Comparison of ENCODE assay signal across 8 mouse cellular contexts in the genomic region with DNA sequence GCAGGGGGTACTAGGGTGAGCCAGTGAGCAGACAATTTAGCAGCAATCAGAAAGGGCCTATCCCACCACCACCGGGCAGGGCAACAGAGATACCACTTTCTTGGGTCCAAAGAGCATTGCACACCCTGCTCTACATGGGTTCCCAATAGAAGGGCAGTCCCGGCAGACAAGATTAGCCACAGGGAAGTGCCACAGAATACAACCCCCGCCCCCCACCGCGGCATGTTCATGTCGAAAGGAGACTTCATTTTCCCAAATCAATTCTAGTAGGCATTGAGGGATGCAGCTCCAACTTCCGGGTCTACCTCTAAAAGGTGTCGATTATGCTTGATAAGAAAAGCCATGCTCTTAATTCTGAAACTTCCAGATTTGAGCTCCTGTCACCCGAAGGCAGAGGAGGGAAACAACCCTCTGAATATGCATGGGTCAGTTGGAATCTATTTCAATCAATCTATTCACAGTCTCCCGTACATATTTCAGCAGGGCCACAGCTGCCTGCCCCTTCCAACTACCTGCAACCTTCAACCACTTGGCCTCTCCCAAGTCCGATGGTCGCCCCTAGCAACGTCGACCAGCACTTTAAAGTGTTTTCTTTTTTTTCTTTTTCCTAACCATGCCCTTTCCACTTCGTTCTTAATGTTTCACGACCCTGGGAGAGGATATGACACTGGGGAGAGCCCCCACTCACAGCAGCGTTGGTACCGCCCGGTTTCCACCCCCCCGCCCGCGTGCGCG. TPM values are rescaled to one million over a fixed set of nuclear protein-coding genes. Genes with fewer than 3 reads are reported as not detected.
DNase-seq lines count a peak whose midpoint lies in the region; ATAC-seq and TF ChIP-seq lines count a peak whose summit lies in the region.

No protein-coding gene starts in this region.

- H3K4me1 ChIP-seq in lung, postnatal 0 days (ENCODE audit: insufficient read depth, low read depth, low read length), result peaks cover 8% of the 10 kb centered on the region; the same call in 1 of the 2 replicates
- H3K4me1 ChIP-seq in intestine, embryonic 16.5 days (ENCODE audit: control insufficient read depth, insufficient read depth, low read length), result peaks cover 23% of the 10 kb centered on the region

- H3K4me2 ChIP-seq in lung, postnatal 0 days (replicated peaks; ENCODE audit: low read depth, low read length), result peak overlapping the region; percentile 69
- H3K4me2 ChIP-seq in intestine, embryonic 16.5 days (ENCODE audit: low read depth, low read length), result peak overlapping the region; percentile 78
- H3K4me2 ChIP-seq in myocyte (ENCODE audit: low read depth), result peak overlapping the region; percentile 86

- WGBS in lung, postnatal 0 days, result 2% methylated on average over 24 of the region's 24 CpGs
- WGBS in intestine, embryonic 16.5 days, result 3% methylated on average over 24 of the region's 24 CpGs

- peaks cover 25% of the 10 kb centered on the region for H3K36me3 ChIP-seq in lung, postnatal 0 days (ENCODE audit: insufficient read depth, low read length)
- peaks cover 24% of the 10 kb centered on the region for H3K36me3 ChIP-seq in intestine, embryonic 16.5 days (ENCODE audit: control insufficient read depth, insufficient read depth, low read length)
- H3K36me3 ChIP-seq in myocyte (ENCODE audit: control insufficient read depth, insufficient read depth), result peaks cover 12% of the 10 kb centered on the region

- no peak for TF ChIP-seq POLR2A in myocyte (IDR thresholded peaks at IDR 0.05; ENCODE audit: insufficient read length, low read depth)

- no peak for DNase-seq in lung, postnatal 0 days (ENCODE audit: low spot score)
- DNase-seq in lung, postnatal 10 days, result no peak
- no peak for DNase-seq in left cerebral cortex, adult 11 months (ENCODE audit: low spot score)
- no peak for DNase-seq in urinary bladder, postnatal 25 days (ENCODE audit: low spot score)
- no peak for DNase-seq in adrenal gland, adult (ENCODE audit: inconsistent age in 2 of 2, low spot score in 1 of 2)

- no peak for TF ChIP-seq EP300 in lung, postnatal 0 days (IDR thresholded peaks at IDR 0.05)

- H3K79me2 ChIP-seq in myocyte (ENCODE audit: control insufficient read depth, insufficient read depth), result peaks cover 51% of the 10 kb centered on the region

- H3K4me3 ChIP-seq in lung, postnatal 0 days (ENCODE audit: low read depth, low read length), result peak overlapping the region; percentile 75
- peak overlapping the region; percentile 74 for H3K4me3 ChIP-seq in intestine, embryonic 16.5 days (ENCODE audit: low read length)
- peak overlapping the region; percentile 87 for H3K4me3 ChIP-seq in myocyte

- peak overlapping the region; percentile 89 for H3K27ac ChIP-seq in lung, postnatal 0 days (ENCODE audit: low read length)
- H3K27ac ChIP-seq in intestine, embryonic 16.5 days (ENCODE audit: low read length), result peak overlapping the region; percentile 91

- no peaks in the 10 kb centered on the region for H3K27me3 ChIP-seq in lung, postnatal 0 days (replicated peaks; ENCODE audit: insufficient read depth, low read length)
- no peaks in the 10 kb centered on the region for H3K27me3 ChIP-seq in intestine, embryonic 16.5 days (replicated peaks; ENCODE audit: control insufficient read depth, insufficient read depth, low read length)
- no peaks in the 10 kb centered on the region for H3K27me3 ChIP-seq in myocyte (ENCODE audit: control insufficient read depth, insufficient read depth, insufficient read length)

- peak overlapping the region; percentile 86 for H3ac ChIP-seq in myocyte (ENCODE audit: control insufficient read depth, insufficient read length)

- no peak for TF ChIP-seq CTCF in lung, postnatal 0 days (IDR thresholded peaks at IDR 0.05)

- ATAC-seq in lung, postnatal 0 days, result peak; percentile 4; the same call in 1 of the 2 replicates
- ATAC-seq in erythroblast, adult 5-6 weeks (replicated peaks; ENCODE audit: low FRiP score, poor library complexity, severe bottlenecking), result peak; percentile 31
- peak; percentile 57 for ATAC-seq in intestine, embryonic 16.5 days

- H3K9me3 ChIP-seq in lung, postnatal 0 days (ENCODE audit: low read length), result no peaks in the 10 kb centered on the region
- H3K9me3 ChIP-seq in intestine, embryonic 16.5 days (ENCODE audit: control insufficient read depth, low read length), result no peaks in the 10 kb centered on the region

- peak overlapping the region; percentile 54 for H3K9ac ChIP-seq in lung, postnatal 0 days (replicated peaks; ENCODE audit: low read depth)
- H3K9ac ChIP-seq in intestine, embryonic 16.5 days (ENCODE audit: low read depth, low read length), result peak overlapping the region; percentile 88

TF ChIP-seq in myocyte, 11 proteins besides CTCF, POLR2A, EP300 and RAD21:
- no peak for TF ChIP-seq MAX (IDR thresholded peaks at IDR 0.05; ENCODE audit: low read depth)
- no peak for TF ChIP-seq TCF3 (IDR thresholded peaks at IDR 0.05; ENCODE audit: insufficient read length, low read depth)
- TF ChIP-seq MYOG (IDR thresholded peaks at IDR 0.05; ENCODE audit: control insufficient read depth in 1 of 3, insufficient read depth in 1 of 3, insufficient read length in 2 of 3, low read depth in 2 of 3), result no peak
- TF ChIP-seq POLR2AphosphoS2 (IDR thresholded peaks at IDR 0.05; ENCODE audit: insufficient read length, low read depth), result no peak
- TF ChIP-seq TCF12 (IDR thresholded peaks at IDR 0.05; ENCODE audit: insufficient read depth, poor library complexity, severe bottlenecking), result no peak

RNA-seq across cellular contexts. Expression of a gene that starts 0.7 kb away (rescaled TPM):
- 0.60 and 0.69 TPM in 2 replicates for polyA plus RNA-seq in lung, postnatal 0 days (2015; fragmentation: Nextera tagmentation; extraction: Ambion mirVana)
- total RNA-seq in erythroblast, adult 5-6 weeks (2015; ENCODE audit: low replicate concordance), result 19.4 and 20.9 TPM in 2 replicates
- 1.8 and 3.6 TPM in 2 replicates for total RNA-seq in erythroblast, adult 5-6 weeks (2017; ENCODE audit: low replicate concordance)
- polyA plus RNA-seq in intestine, embryonic 16.5 days (2015; fragmentation: Nextera tagmentation; extraction: Ambion mirVana), result 2.5 and 2.9 TPM in 2 replicates
- polyA plus RNA-seq in myocyte (2012; fragmentation: generic; extraction: Trizol), result 2.2 TPM

RNA-seq across cellular contexts. Expression of a gene that starts 0.7 kb away (rescaled TPM):
- polyA plus RNA-seq in lung, postnatal 0 days (2015; fragmentation: Nextera tagmentation; extraction: Ambion mirVana), result 15.3 and 16.8 TPM in 2 replicates
- total RNA-seq in erythroblast, adult 5-6 weeks (2015; ENCODE audit: low replicate concordance), result 4.0 and 11.7 TPM in 2 replicates
- 3.8 and 7.8 TPM in 2 replicates for total RNA-seq in erythroblast, adult 5-6 weeks (2017; ENCODE audit: low replicate concordance)
- 57.7 and 64.7 TPM in 2 replicates for polyA plus RNA-seq in intestine, embryonic 16.5 days (2015; fragmentation: Nextera tagmentation; extraction: Ambion mirVana)
- 24.6 TPM for polyA plus RNA-seq in myocyte (2012; fragmentation: generic; extraction: Trizol)

RNA-seq across cellular contexts. Expression of a gene that starts 17.7 kb away (rescaled TPM):
- 36.7 and 40.9 TPM in 2 replicates for polyA plus RNA-seq in lung, postnatal 0 days (2015; fragmentation: Nextera tagmentation; extraction: Ambion mirVana)
- total RNA-seq in erythroblast, adult 5-6 weeks (2015; ENCODE audit: low replicate concordance), result 8.4 TPM in 1 of 2 replicates, not detected in the other
- total RNA-seq in erythroblast, adult 5-6 weeks (2017; ENCODE audit: low replicate concordance), result 1.4 and 13.7 TPM in 2 replicates
- polyA plus RNA-seq in intestine, embryonic 16.5 days (2015; fragmentation: Nextera tagmentation; extraction: Ambion mirVana), result 63.3 and 69.8 TPM in 2 replicates
- polyA plus RNA-seq in myocyte (2012; fragmentation: generic; extraction: Trizol), result 75.0 TPM

RNA-seq across cellular contexts. Expression of a gene that starts 18.2 kb away (rescaled TPM):
- polyA plus RNA-seq in lung, postnatal 0 days (2015; fragmentation: Nextera tagmentation; extraction: Ambion mirVana), result 0.11 TPM in 1 of 2 replicates, not detected in the other
- 2.3 TPM in 1 of 2 replicates, not detected in the other for total RNA-seq in erythroblast, adult 5-6 weeks (2015; ENCODE audit: low replicate concordance)
- not detected in 2 replicates for total RNA-seq in erythroblast, adult 5-6 weeks (2017; ENCODE audit: low replicate concordance)
- polyA plus RNA-seq in intestine, embryonic 16.5 days (2015; fragmentation: Nextera tagmentation; extraction: Ambion mirVana), result 0.44 and 0.55 TPM in 2 replicates
- 0.42 TPM for polyA plus RNA-seq in myocyte (2012; fragmentation: generic; extraction: Trizol)

RNA-seq across cellular contexts. Expression of a gene that starts 24.2 kb away (rescaled TPM):
- 0.51 TPM in 1 of 2 replicates, not detected in the other for polyA plus RNA-seq in lung, postnatal 0 days (2015; fragmentation: Nextera tagmentation; extraction: Ambion mirVana)
- not detected in 2 replicates for total RNA-seq in erythroblast, adult 5-6 weeks (2015; ENCODE audit: low replicate concordance)
- total RNA-seq in erythroblast, adult 5-6 weeks (2017; ENCODE audit: low replicate concordance), result not detected in 2 replicates
- polyA plus RNA-seq in intestine, embryonic 16.5 days (2015; fragmentation: Nextera tagmentation; extraction: Ambion mirVana), result 0.51 and 1.3 TPM in 2 replicates
- 0.26 TPM for polyA plus RNA-seq in myocyte (2012; fragmentation: generic; extraction: Trizol)

Comparison
In these comparisons a context has a peak if more than half of its experiments do, and no peak if none do; other contexts are left out.
1. ATAC-seq: peak in every context shown above with its lines; median percentile 57 in intestine, embryonic 16.5 days; 31 in erythroblast, adult 5-6 weeks; 4 in lung, postnatal 0 days.